Mouse (Mus musculus) cerebellum, postnatal 25 days (tissue): Measurements from ENCODE around the gene Tmem198.
A peak's percentile ranks its signal among the peaks of the same experiment; 100 is the strongest.

ENCODE experiments used
- DNase-seq, 2 experiments: peaks; one replicate each; pipeline ENCODE4 v3.0.0; 2021; ENCODE audit warnings: mixed read lengths in 2 of 2

The Tmem198 gene

DNA sequence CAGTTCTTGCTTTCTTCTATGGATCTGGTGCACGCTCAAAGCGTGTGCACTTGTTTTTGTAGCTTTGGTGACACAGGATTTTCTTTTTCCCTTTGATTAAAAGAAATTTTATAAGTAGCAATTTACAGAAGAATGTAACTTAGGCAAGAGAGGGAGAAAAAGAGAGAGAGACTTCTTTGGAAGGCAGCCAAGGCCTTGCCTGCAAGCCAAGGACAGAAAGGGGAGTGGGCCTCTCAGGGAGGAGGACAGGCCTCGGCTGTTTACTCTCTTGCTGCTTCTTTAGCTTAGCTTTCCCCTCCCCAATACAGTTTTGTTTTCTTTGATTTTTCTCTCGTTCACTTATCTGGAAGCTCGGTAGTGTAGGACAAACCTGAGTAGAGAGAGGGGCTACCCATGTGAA, 40.2 kb downstream of the Tmem198 start:
- no peak for DNase-seq

DNA sequence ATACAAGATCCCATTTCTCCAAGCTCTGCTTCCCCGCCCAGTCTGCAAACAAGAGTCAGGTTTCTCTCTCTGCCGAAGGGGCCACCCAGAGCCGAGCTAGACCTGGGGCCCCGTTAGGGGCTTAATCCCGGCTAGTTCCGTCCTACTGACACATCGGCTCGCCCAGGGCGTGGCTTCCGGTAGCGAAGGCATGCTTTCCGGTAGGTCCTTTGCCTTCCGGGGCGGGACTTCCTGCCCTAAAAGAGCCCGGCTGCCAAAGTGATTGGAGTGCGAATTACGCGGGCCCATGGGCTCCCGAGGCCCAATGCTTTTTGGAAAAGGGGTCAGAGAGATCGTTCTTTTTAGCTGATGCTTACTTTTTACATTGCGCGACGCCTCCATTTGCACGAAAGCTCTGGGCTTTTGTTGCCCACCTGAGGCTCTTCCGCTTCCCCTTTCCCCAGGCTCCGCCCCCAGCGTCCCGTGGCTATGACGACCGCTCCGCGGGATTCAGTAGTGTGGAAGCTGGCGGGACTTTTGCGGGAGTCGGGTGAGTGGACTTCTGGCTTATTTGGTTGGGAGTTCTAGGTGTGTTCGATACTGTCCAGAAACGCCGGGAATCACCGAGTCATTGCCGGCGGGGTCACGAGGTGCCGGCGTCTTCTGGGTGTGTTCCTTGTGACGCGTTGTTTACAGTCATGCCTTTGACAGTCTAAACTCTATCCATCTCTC, 42.1 kb downstream of the Tmem198 start, which contains the start of gene Stk11ip:
Gene Stk11ip (plus strand): TSS at position 209 of the 711 bp plus-strand sequence.
- DNase-seq: peak; percentile 93

DNA sequence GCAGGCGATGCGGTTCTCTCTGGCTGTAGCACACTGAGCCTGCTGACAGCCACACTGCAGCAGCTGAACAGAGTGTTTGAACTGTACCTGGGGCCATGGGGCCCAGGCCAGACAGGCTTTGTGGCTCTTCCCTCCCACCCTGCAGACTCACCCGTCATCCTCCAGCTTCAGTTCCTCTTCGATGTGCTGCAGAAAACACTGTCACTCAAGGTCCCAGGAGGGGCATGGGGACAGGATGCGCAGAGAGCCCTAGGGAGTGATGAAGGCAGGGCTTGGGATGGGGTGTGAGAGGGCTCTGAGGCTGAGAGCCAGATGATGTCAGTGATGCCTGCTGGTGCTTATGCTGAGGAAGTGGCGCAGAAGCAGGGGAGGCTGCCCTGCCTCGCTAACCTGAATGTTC, 45.3 kb downstream of the Tmem198 start:
- DNase-seq: no peak

DNA sequence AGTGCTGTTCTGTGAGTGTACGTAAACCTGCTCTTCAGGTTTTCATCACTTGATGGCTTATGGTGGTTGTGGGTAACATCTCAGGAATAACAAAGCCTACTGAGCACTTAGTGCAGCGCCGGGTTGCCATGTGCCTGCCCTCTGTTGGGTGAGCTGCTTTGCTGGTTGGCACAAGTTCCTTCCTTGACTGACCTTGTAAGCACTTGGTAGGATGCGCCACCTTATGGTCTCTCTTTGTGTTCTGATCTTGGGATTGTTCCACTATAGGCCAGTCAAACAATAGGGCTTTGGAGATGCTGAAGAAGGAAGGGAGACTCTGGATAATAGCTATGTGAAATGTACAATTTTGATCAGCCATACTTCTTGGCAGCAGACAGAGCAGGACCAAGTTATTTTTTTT, 51.2 kb downstream of the Tmem198 start:
- no peak for DNase-seq

DNA sequence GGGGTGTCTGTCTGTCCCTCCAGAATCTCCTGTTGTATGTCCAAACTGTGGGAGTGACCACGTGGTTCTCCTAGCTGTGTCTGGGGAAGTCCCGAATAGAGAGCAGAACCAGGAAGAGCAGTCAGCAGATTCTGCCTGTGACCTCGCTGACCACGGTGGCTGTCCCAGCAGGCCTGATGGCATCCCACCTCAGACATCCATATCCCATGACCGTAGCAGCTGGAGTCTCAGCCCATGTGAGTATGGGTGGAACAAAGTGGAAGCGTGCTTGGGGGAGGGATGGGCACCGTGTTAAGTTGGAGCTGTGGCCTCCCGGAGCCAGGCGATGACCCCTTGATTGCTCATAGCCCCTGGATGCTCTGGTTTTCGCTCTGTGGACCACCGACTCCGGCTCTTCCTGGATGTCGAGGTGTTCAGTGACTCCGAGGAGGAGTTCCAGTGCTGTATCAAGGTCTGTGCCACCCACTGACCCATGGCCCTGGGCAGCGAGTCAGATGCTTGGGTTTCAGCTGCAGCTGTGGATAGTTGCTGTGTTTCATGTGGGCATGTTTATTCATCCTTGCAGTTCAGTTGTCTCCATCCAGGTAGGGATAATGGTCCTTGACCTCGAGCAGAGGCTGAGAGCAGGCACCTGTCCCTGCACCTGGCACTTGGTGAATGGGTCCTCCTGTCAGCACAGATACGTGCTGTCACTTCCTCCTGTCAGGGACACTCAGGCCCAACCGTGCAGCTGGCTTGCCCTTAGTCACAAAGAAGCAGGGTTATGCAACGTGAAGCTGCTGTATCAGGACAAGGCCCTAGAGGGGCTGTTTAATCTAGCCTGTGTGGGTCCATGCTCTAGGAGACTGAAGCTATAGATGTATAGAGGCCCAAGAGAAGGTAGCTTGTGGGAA, 53.2 kb downstream of the Tmem198 start:
- DNase-seq: no peak

DNA sequence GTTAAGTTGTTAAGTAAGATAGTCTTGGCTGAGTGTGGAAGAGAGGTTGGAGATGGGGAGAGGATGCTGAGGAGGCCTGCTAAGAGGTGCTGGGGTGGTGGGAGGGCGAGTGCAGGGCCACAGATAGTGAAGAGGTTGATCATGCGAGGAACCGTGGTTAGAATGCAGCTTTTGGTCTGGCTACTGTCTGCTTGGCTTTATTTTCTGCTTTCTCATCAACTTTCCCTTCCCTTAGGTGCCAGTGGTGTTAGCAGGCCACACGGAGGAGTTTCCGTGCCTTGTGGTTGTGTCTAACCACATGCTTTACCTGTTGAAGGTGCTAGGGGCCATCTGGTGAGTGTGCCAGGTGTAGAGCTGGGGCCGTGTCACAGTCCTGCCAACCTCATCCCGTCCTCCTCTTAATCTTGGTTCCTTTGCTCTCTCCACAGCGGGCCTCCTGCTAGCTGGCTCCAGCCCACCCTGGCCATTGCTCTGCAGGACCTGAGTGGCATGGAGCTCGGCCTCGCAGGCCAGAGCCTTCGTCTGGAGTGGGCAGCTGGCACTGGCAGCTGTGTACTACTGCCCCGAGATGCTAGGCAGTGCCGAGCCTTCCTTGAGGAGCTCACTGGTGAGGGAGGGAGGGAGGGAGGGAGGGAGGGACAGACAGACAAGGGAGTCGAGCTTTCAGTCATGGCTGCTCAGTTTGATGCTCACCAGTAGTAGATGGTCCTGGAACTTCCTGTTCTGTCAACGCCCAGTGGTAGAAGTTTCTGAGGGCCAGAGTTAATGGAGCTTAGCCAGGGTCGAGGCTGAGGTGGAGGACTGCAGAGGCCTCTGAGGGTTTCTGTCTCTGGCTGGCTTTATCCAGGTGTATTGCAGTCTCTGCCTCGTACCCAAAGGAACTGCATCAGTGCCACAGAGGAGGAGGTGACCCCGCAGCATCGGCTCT, 54.3 kb downstream of the Tmem198 start:
- no peak for DNase-seq
